Mouse (Mus musculus) MEL (cell line): Measurements from ENCODE around the gene Ccdc3. TPM values are rescaled to one million over a fixed set of nuclear protein-coding genes. Genes with fewer than 3 reads are reported as not detected.

ENCODE experiments used
- DNase-seq: peaks from one replicate; pipeline ENCODE4 v3.0.0; 2011; ENCODE audit warnings: low read depth, low spot score
- H3K27ac ChIP-seq: 2 replicates; pipeline ENCODE4 v1.5.1; 2012; ENCODE audit warnings: low read depth, mild to moderate bottlenecking, control low read depth, low read length, moderate library complexity; ENCODE audit not compliant: control insufficient read depth
- H3K27me3 ChIP-seq, 2 experiments: fragments of 150-350 bp in 1 of 2; sonication (generic) in 1 of 2; 2 replicates each; pipeline ENCODE4 v1.6.1; 2012; ENCODE audit warnings: low read length in 2 of 2, mild to moderate bottlenecking in 2 of 2, improper control_type of control experiment in 1 of 2, moderate library complexity in 1 of 2; ENCODE audit not compliant: insufficient read depth in 2 of 2, control insufficient read depth in 1 of 2
- H3K36me3 ChIP-seq, 2 experiments: 2 replicates each; pipeline ENCODE4 v1.6.1; 2012 to 2014; ENCODE audit warnings: low read length in 2 of 2, improper control_type of control experiment in 1 of 2, inconsistent platforms in 1 of 2, mild to moderate bottlenecking in 1 of 2; ENCODE audit not compliant: insufficient read depth in 2 of 2, control insufficient read depth in 1 of 2
- H3K4me1 ChIP-seq, 2 experiments: fragments of 150-350 bp in 1 of 2; sonication (generic) in 1 of 2; 2 replicates each; pipeline ENCODE4 v1.6.1; 2012; ENCODE audit warnings: low read length in 2 of 2, improper control_type of control experiment in 1 of 2, mild to moderate bottlenecking in 1 of 2; ENCODE audit not compliant: insufficient read depth in 2 of 2, control insufficient read depth in 1 of 2
- H3K4me3 ChIP-seq, 2 experiments: fragments of 150-350 bp in 1 of 2; sonication (generic) in 1 of 2; 2 replicates each; pipeline ENCODE4 v1.5.1; 2012; ENCODE audit warnings: low read depth in 2 of 2, low read length in 2 of 2, mild to moderate bottlenecking in 2 of 2, moderate library complexity in 2 of 2, control low read depth in 1 of 2, improper control_type of control experiment in 1 of 2; ENCODE audit not compliant: control insufficient read depth in 1 of 2, insufficient read depth in 1 of 2
- H3K79me2 ChIP-seq: 2 replicates; pipeline ENCODE4 v1.6.1; 2012; ENCODE audit warnings: mild to moderate bottlenecking, low read length, moderate library complexity; ENCODE audit not compliant: control insufficient read depth, poor library complexity, insufficient read depth
- H3K9ac ChIP-seq: 2 replicates; pipeline ENCODE4 v1.6.1; 2012; ENCODE audit warnings: low read depth, mild to moderate bottlenecking, control low read depth, low read length, moderate library complexity; ENCODE audit not compliant: control insufficient read depth, poor library complexity, severe bottlenecking
- H3K9me3 ChIP-seq: fragments of 150-350 bp; sonication (generic); replicated peaks from 2 replicates; pipeline ENCODE4 v1.6.1; 2012; ENCODE audit warnings: mild to moderate bottlenecking, low read length, improper control_type of control experiment, moderate library complexity; ENCODE audit not compliant: insufficient read depth
- BHLHE40 ChIP-seq: IDR thresholded peaks from 2 replicates; pipeline ENCODE4 v1.6.1; 2012; ENCODE audit warnings: low read depth, mild to moderate bottlenecking, inconsistent platforms, low read length, improper control_type of control experiment, borderline replicate concordance
- CTCF ChIP-seq, 3 experiments: IDR thresholded peaks in 2 of 3; conservative IDR thresholded peaks in 1 of 3; 2 replicates each; pipeline ENCODE4 v1.5.1; 2011 to 2012; ENCODE audit warnings: low read length in 3 of 3, low read depth in 2 of 3, mild to moderate bottlenecking in 2 of 3, improper control_type of control experiment in 1 of 3, inconsistent platforms in 1 of 3, mixed read lengths in 1 of 3, moderate library complexity in 1 of 3; ENCODE audit not compliant: control insufficient read depth in 1 of 3, insufficient read depth in 1 of 3, poor library complexity in 1 of 3, severe bottlenecking in 1 of 3
- E2F4 ChIP-seq: IDR thresholded peaks from 2 replicates; pipeline ENCODE4 v1.6.1; 2011; ENCODE audit warnings: low read depth, low read length, improper control_type of control experiment, borderline replicate concordance
- EP300 ChIP-seq, 2 experiments: IDR thresholded peaks; 2 replicates each; pipeline ENCODE4 v1.6.1; 2011; ENCODE audit warnings: improper control_type of control experiment in 2 of 2, low read length in 2 of 2, low read depth in 1 of 2, mild to moderate bottlenecking in 1 of 2
- GABPA ChIP-seq: IDR thresholded peaks from 2 replicates; pipeline ENCODE4 v1.6.1; 2012; ENCODE audit warnings: low read depth, mild to moderate bottlenecking, inconsistent platforms, low read length, improper control_type of control experiment, moderate library complexity
- MAX ChIP-seq: IDR thresholded peaks from 2 replicates; pipeline ENCODE4 v1.6.1; 2011; ENCODE audit warnings: low read length, improper control_type of control experiment
- MEF2A ChIP-seq: IDR thresholded peaks from 2 replicates; pipeline ENCODE4 v1.6.1; 2014; ENCODE audit warnings: low read depth, mild to moderate bottlenecking, inconsistent platforms, low read length, improper control_type of control experiment; ENCODE audit not compliant: poor library complexity, insufficient replicate concordance, severe bottlenecking; ENCODE audit errors: extremely low read depth
- MXI1 ChIP-seq: IDR thresholded peaks from 2 replicates; pipeline ENCODE4 v1.6.1; 2011; ENCODE audit warnings: mild to moderate bottlenecking, low read depth, low read length, improper control_type of control experiment
- MYB ChIP-seq: IDR thresholded peaks from 2 replicates; pipeline ENCODE4 v1.6.1; 2011; ENCODE audit warnings: mild to moderate bottlenecking, low read depth, low read length, improper control_type of control experiment
- MYC ChIP-seq: IDR thresholded peaks from 2 replicates; pipeline ENCODE4 v1.6.1; 2011; ENCODE audit warnings: low read depth, mild to moderate bottlenecking, low read length, improper control_type of control experiment, moderate library complexity
- NELFE ChIP-seq: IDR thresholded peaks from 2 replicates; pipeline ENCODE4 v1.6.1; 2011; ENCODE audit warnings: low read depth, low read length, improper control_type of control experiment
- POLR2A ChIP-seq, 2 experiments: IDR thresholded peaks; 2 replicates each; pipeline ENCODE4 v1.6.1; 2011 to 2012; ENCODE audit warnings: low read length in 2 of 2, mild to moderate bottlenecking in 2 of 2, control low read depth in 1 of 2, improper control_type of control experiment in 1 of 2, low read depth in 1 of 2, moderate library complexity in 1 of 2; ENCODE audit not compliant: control insufficient read depth in 1 of 2, insufficient read depth in 1 of 2, poor library complexity in 1 of 2
- POLR2AphosphoS5 ChIP-seq: IDR thresholded peaks from 2 replicates; pipeline ENCODE4 v1.6.1; 2012; ENCODE audit warnings: low read depth, borderline replicate concordance, mild to moderate bottlenecking, inconsistent platforms, low read length, moderate library complexity, mixed read lengths
- RAD21 ChIP-seq: IDR thresholded peaks from 2 replicates; pipeline ENCODE4 v1.6.1; 2011; ENCODE audit warnings: mild to moderate bottlenecking, low read depth, low read length, improper control_type of control experiment
- SMC3 ChIP-seq: IDR thresholded peaks from 2 replicates; pipeline ENCODE4 v1.6.1; 2011; ENCODE audit warnings: low read depth, low read length, improper control_type of control experiment
- TBP ChIP-seq: IDR thresholded peaks from 2 replicates; pipeline ENCODE4 v1.8.0; 2011; ENCODE audit warnings: low read depth, low read length, improper control_type of control experiment
- TCF12 ChIP-seq: IDR thresholded peaks from 2 replicates; pipeline ENCODE4 v1.6.1; 2014; ENCODE audit warnings: low read depth, mild to moderate bottlenecking, inconsistent platforms, low read length, improper control_type of control experiment, moderate library complexity
- UBTF ChIP-seq: IDR thresholded peaks from 2 replicates; pipeline ENCODE4 v1.6.1; 2012; ENCODE audit warnings: low read depth, mild to moderate bottlenecking, inconsistent platforms, low read length, improper control_type of control experiment, moderate library complexity, borderline replicate concordance; ENCODE audit not compliant: insufficient read depth
- ZC3H11A ChIP-seq: IDR thresholded peaks from 2 replicates; pipeline ENCODE4 v1.6.1; 2012; ENCODE audit warnings: low read depth, mild to moderate bottlenecking, inconsistent platforms, low read length, improper control_type of control experiment
- ZKSCAN1 ChIP-seq: IDR thresholded peaks from 2 replicates; pipeline ENCODE4 v1.6.1; 2012; ENCODE audit warnings: low read depth, mild to moderate bottlenecking, inconsistent platforms, low read length, improper control_type of control experiment, moderate library complexity
- ZMIZ1 ChIP-seq: IDR thresholded peaks from 2 replicates; pipeline ENCODE4 v1.6.1; 2012; ENCODE audit warnings: low read depth, mild to moderate bottlenecking, inconsistent platforms, low read length, improper control_type of control experiment, moderate library complexity
- ZNF384 ChIP-seq: IDR thresholded peaks from 2 replicates; pipeline ENCODE4 v1.6.1; 2012; ENCODE audit warnings: low read depth, mild to moderate bottlenecking, inconsistent platforms, low read length, improper control_type of control experiment
- polyA plus RNA-seq, 2 experiments: library from polyadenylated mRNA; stranded (reverse) in 1 of 2; unstranded in 1 of 2; fragments of >175 nt in 1 of 2; fragments of >200 nt in 1 of 2; gene quantifications; 2 replicates each; pipeline versions ENCODE4 v1.2.1 to v1.2.4; 2012; ENCODE audit warnings: low replicate concordance in 2 of 2, low read depth in 1 of 2; ENCODE audit not compliant: insufficient read length in 2 of 2, insufficient read depth in 1 of 2, missing spikeins in 1 of 2
- total RNA-seq: library from RNA; depleted of rRNA; stranded (reverse); fragments of 300-350 nt; gene quantifications from 2 replicates; pipeline ENCODE4 v1.2.3, GENCODE M21; 2012

Gene Ccdc3
- total and polyA plus RNA-seq, 3 experiments = not detected

DNA sequence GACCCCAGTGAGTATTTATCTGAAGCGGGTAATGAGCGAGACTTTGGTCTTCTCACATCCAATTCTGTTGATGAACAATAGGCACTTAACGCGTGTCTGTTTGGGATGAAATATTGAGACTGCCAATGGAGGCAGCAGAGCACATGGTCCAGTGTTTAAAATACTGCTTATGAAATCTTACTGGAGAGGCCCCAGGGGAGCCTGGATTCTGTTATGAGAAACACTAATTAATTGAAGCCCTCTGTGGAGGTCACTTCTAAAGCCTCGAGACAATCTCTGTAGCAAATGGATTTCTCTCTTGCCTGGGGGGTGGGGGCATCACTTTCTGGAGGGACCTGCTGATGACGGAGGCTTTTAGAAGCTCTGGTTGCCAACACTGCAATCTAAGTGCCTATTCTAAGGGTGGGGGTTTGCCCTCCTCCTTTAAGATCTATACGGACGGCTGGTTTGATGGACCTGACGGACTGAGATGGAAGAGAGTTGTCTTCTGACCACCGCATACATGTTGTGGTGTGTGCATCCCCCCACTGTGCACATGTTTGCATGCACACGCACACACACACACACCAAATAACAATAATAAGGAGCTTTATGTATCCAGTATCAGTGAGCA is 22.8 kb downstream of the Ccdc3 start:
- no peak for DNase-seq
- Histone ChIP-seq H3K36me3 (no peaks in the 10 kb centered on the region), H3K4me3 (no peak overlapping the region), H3K79me2 (no peaks in the 10 kb centered on the region)
- TF ChIP-seq TBP (no peak), BHLHE40 (no peak), ZMIZ1 (no peak), GABPA (no peak), ZNF384 (no peak)
- TF ChIP-seq, all 39 proteins: peak for 0
- Histone ChIP-seq H3K4me1 (no peaks in the 10 kb centered on the region), H3K27ac (no peak overlapping the region), H3K9me3 (no peaks in the 10 kb centered on the region), H3K27me3 (no peaks in the 10 kb centered on the region; a peak in 2 of 4 replicates), H3K9ac (no peak overlapping the region)

DNA sequence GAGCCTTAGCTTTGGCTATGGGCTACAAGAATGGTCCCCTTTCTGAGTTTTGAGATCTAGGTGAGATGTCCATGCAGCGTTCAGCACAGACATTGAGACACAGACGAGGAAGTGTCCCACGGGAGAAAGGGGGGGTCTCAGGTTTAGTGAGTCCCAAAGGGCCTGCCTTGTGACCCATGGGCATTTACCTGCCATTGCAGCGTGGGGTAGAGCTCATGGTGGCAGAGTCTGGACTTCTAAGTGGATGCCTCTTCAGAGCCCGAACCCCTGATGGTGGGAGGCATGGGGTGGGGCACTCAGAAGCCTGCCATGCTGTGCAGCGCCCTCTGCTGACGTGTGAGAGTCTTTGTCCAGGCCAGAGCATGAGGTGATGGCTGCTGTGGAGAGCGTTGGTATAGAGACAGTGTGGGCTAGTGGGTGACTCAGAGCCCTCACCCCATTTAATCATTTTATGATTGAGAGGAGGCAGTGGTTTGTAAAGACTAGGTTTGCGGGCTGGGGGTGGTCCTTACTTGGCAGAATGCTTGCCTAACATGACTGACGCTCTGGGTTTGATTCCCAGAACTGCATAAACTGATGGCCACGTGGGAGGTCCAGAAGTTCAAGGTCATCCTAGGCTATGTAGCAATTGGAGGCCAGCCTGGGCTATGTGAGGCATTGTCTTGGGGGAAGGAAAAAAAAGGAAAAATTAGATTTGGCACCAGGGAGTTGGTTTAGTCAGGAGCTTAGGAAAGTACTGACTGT is 23.6 kb downstream of the Ccdc3 start:
- peak; percentile 44 for DNase-seq
- H3K9ac ChIP-seq = no peak overlapping the region
- no peaks in the 10 kb centered on the region for H3K36me3 ChIP-seq
- H3K27ac ChIP-seq = no peak overlapping the region
- no peaks in the 10 kb centered on the region for H3K9me3 ChIP-seq
- TF ChIP-seq ZC3H11A (peak; percentile 32; the same call in 1 of the 2 replicates), RAD21 (peak; percentile 44), CTCF (IDR thresholded peaks at IDR 0.05 in 2 of 3, conservative IDR thresholded peaks at IDR 0.05 in 1 of 3; ENCODE audit: control insufficient read depth in 1 of 3, insufficient read depth in 1 of 3, low read depth in 2 of 3, low read length in 3 of 3, poor library complexity in 1 of 3, severe bottlenecking in 1 of 3) (peak; percentile 55 to 65 (median 65)), GABPA (no peak), MEF2A (no peak), SMC3 (peak; percentile 82)
- H3K79me2 ChIP-seq = no peaks in the 10 kb centered on the region
- H3K4me3 ChIP-seq = no peak overlapping the region
- H3K4me1 ChIP-seq = no peaks in the 10 kb centered on the region
- H3K27me3 ChIP-seq = no peaks in the 10 kb centered on the region; a peak in 2 of 4 replicates

DNA sequence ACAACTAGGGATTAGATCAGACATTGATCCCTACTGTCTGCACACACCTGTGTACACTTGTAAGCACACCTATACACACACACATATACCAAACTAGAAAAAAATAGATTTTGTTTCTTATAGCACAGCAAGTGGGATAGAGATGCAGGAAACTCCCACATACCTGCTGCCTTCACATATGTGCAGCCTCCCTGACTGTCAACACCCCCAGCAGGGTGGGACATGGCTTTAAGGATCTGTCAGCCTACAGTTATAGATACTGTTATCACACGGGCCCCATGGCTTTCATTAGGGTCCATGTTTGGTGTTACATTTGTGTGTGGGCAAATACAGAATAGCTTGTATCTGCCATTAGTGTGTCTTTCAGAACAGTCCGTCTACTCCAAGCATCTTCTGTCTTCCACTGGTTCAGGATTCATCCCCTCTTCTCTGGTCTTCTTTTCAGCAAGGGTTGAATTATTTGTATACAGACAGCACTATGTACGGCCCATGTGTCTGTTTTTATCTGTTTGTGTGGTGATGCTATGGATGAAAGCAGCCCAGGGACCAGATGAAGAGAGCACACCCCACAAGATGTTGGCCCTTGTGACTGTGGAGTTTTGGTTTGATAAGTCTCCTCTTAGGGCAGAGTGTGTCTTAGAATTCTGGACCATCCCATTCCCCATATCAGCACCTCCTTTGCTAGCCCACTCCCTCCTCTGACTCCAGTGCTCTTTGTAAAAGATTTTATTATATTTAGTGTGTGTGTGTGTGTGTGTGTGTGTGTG is 24.5 kb downstream of the Ccdc3 start:
- TF ChIP-seq RAD21 (no peak), MAX (no peak), MYB (no peak), E2F4 (no peak), MXI1 (no peak), GABPA (no peak), ZMIZ1 (no peak), EP300 (IDR thresholded peaks at IDR 0.05; ENCODE audit: low read depth in 1 of 2, low read length in 2 of 2) (no peak), NELFE (no peak), POLR2AphosphoS5 (no peak), UBTF (no peak), ZKSCAN1 (no peak), SMC3 (no peak), MYC (no peak), TCF12 (no peak), POLR2A (IDR thresholded peaks at IDR 0.05; ENCODE audit: control insufficient read depth in 1 of 2, insufficient read depth in 1 of 2, low read depth in 1 of 2, low read length in 2 of 2, poor library complexity in 1 of 2) (no peak)
- no peak overlapping the region for H3K4me3 ChIP-seq
- no peaks in the 10 kb centered on the region; a peak in 2 of 4 replicates for H3K27me3 ChIP-seq
- no peak overlapping the region for H3K27ac ChIP-seq
- H3K9me3 ChIP-seq = no peaks in the 10 kb centered on the region
- H3K79me2 ChIP-seq = no peaks in the 10 kb centered on the region
- no peak for DNase-seq
- no peaks in the 10 kb centered on the region for H3K36me3 ChIP-seq
- H3K4me1 ChIP-seq = no peaks in the 10 kb centered on the region
- H3K9ac ChIP-seq = no peak overlapping the region
